Mouse (Mus musculus) macrophage (primary cell): ENCODE data around the gene Olfr109. TPM values are rescaled to one million over a fixed set of nuclear protein-coding genes. Genes with fewer than 3 reads are reported as not detected.

ENCODE experiments used
- H3K27ac ChIP-seq: fragments of 350-480 bp; formaldehyde crosslinking; 2 replicates; pipeline ENCODE4 v1.9.0; 2021
- H3K36me3 ChIP-seq: fragments of 350-480 bp; formaldehyde crosslinking; 2 replicates; pipeline ENCODE4 v1.9.0; 2021; ENCODE audit errors: inconsistent target
- H3K4me3 ChIP-seq: fragments of 350-480 bp; formaldehyde crosslinking; 2 replicates; pipeline ENCODE4 v1.9.0; 2021; ENCODE audit errors: inconsistent target
- H3K79me2 ChIP-seq: fragments of 350-480 bp; formaldehyde crosslinking; 2 replicates; pipeline ENCODE4 v1.9.0; 2021; ENCODE audit errors: inconsistent target
- WGBS: methylation state at CpG from one replicate; pipeline ENCODE4 v1.1.7; 2026; ENCODE audit warnings: inconsistent platforms; ENCODE audit not compliant: missing documents; 5-methylcytosine and 5-hydroxymethylcytosine counted together
- polyA plus RNA-seq: library from polyadenylated mRNA; stranded (reverse); fragments of 250-400 nt; gene quantifications from 3 replicates; pipeline ENCODE4 v1.2.4, GENCODE M21; 2018; ENCODE audit warnings: inconsistent platforms
- total RNA-seq, 78 experiments: library from RNA; depleted of rRNA; stranded (reverse); fragments of 250-400 nt; gene quantifications; 1 replicate in 9 of 78; 2 replicates in 24 of 78; 3 replicates in 43 of 78; 4 replicates in 2 of 78; pipeline ENCODE4 v1.2.4; 2018; ENCODE audit warnings: inconsistent platforms in 56 of 78

Gene Olfr109
- total RNA-seq (2018; cell fraction: chromatin; rRNA removed), result under 1 TPM in 8 of 26 experiments, not detected in 18; 0.08 to 0.50 (median 0.18) TPM
- total RNA-seq (2018; cell fraction: cytosol; rRNA removed), result under 1 TPM in 1 of 26 experiments, not detected in 25; 0.05 TPM
- under 1 TPM in 6 of 26 experiments, not detected in 20; 0.10 to 0.25 (median 0.18) TPM for total RNA-seq (2018; cell fraction: nucleus; rRNA removed)
- polyA plus RNA-seq, result not detected in 3 replicates

GRCm38 (mm10) chr17:37458616-37459015 lies at the start of gene Olfr109:
Gene Olfr109 (plus strand): TSS chr17:37458916.
- no peaks in the 10 kb centered on the region for H3K79me2 ChIP-seq
- H3K4me3 ChIP-seq, result no peak within 1 kb of the TSS
- no peak within 1 kb of the TSS for H3K27ac ChIP-seq
- no peaks in the 10 kb centered on the region for H3K36me3 ChIP-seq
- 92% methylated on average over 1 of the region's 1 CpGs for WGBS

GRCm38 (mm10) chr17:37413380-37413779 lies 45.3 kb upstream of the Olfr109 start:
- no peak overlapping the region for H3K27ac ChIP-seq
- H3K79me2 ChIP-seq, result no peaks in the 10 kb centered on the region
- H3K4me3 ChIP-seq, result no peak overlapping the region
- no peaks in the 10 kb centered on the region for H3K36me3 ChIP-seq

GRCm38 (mm10) chr17:37445180-37445579 lies 13.5 kb upstream of the Olfr109 start, which contains the start of gene Olfr108:
Gene Olfr108 (plus strand): TSS chr17:37445480.
- no peaks in the 10 kb centered on the region for H3K36me3 ChIP-seq
- no peaks in the 10 kb centered on the region for H3K79me2 ChIP-seq
- WGBS, result 81% methylated on average over 1 of the region's 1 CpGs
- no peak within 1 kb of the TSS for H3K4me3 ChIP-seq
- no peak within 1 kb of the TSS for H3K27ac ChIP-seq

GRCm38 (mm10) chr17:37483452-37483851 lies 24.7 kb downstream of the Olfr109 start, which contains the start of gene H2-M2:
Gene H2-M2 (minus strand): TSS chr17:37483552.
- H3K4me3 ChIP-seq, result no peak within 1 kb of the TSS
- H3K36me3 ChIP-seq, result no peaks in the 10 kb centered on the region
- WGBS, result 95% methylated on average over 2 of the region's 2 CpGs
- no peak within 1 kb of the TSS for H3K27ac ChIP-seq
- H3K79me2 ChIP-seq, result no peaks in the 10 kb centered on the region

GRCm38 (mm10) chr17:37491930-37492518 lies 33.3 kb downstream of the Olfr109 start, which contains the start of gene Olfr110:
Gene Olfr110 (plus strand): TSS chr17:37492468.
- Histone ChIP-seq H3K79me2 (no peaks in the 10 kb centered on the region), H3K4me3 (no peak within 1 kb of the TSS), H3K36me3 (no peaks in the 10 kb centered on the region), H3K27ac (peak within 1 kb of the TSS; percentile 74)
- WGBS, result 11% methylated on average over 1 of the region's 1 CpGs

GRCm38 (mm10) chr17:37507730-37508129 lies 49.0 kb downstream of the Olfr109 start, which contains the start of gene Olfr111:
Gene Olfr111 (plus strand): TSS chr17:37508030.
- no peaks in the 10 kb centered on the region for H3K79me2 ChIP-seq
- H3K36me3 ChIP-seq, result no peaks in the 10 kb centered on the region
- no peak within 1 kb of the TSS for H3K27ac ChIP-seq
- no peak within 1 kb of the TSS for H3K4me3 ChIP-seq
- 83% methylated on average over 3 of the region's 4 CpGs for WGBS

Other genes with a start within 250 kb of the Olfr109 start
- gene Olfr95, start 245.8 kb upstream of the Olfr109 start, polyA plus RNA-seq, result not detected in 3 replicates
- gene Olfr96, start 238.8 kb upstream of the Olfr109 start, polyA plus RNA-seq, result not detected in 3 replicates
- not detected in 3 replicates for gene Olfr97, start 221.6 kb upstream of the Olfr109 start, polyA plus RNA-seq
- gene Olfr98, start 195.2 kb upstream of the Olfr109 start, polyA plus RNA-seq, result not detected in 3 replicates
- gene H2-M3, start 188.7 kb upstream of the Olfr109 start, polyA plus RNA-seq, result 27.9 to 59.9 TPM (median 48.4 TPM) in 3 replicates
- not detected in 3 replicates for gene Olfr99, start 175.5 kb upstream of the Olfr109 start, polyA plus RNA-seq
- gene Olfr101, start 154.6 kb upstream of the Olfr109 start, polyA plus RNA-seq, result not detected in 3 replicates
- gene Olfr102, start 141.9 kb upstream of the Olfr109 start, polyA plus RNA-seq, result not detected in 3 replicates
- not detected in 3 replicates for gene Olfr103, start 119.2 kb upstream of the Olfr109 start, polyA plus RNA-seq
- gene Olfr104-ps, start 99.3 kb upstream of the Olfr109 start, polyA plus RNA-seq, result not detected in 3 replicates
- gene Olfr105-ps, start 79.9 kb upstream of the Olfr109 start, polyA plus RNA-seq, result not detected in 3 replicates
- not detected in 3 replicates for gene Olfr106-ps, start 68.5 kb upstream of the Olfr109 start, polyA plus RNA-seq
- not detected in 3 replicates for gene Olfr107, start 59.7 kb upstream of the Olfr109 start, polyA plus RNA-seq
- gene Olfr108, start 13.4 kb upstream of the Olfr109 start, polyA plus RNA-seq, result not detected in 3 replicates
- 1.0 to 2.2 TPM (median 1.7 TPM) in 3 replicates for gene H2-M2, start 24.6 kb downstream of the Olfr109 start, polyA plus RNA-seq
- 1.6 to 2.2 TPM (median 1.9 TPM) in 3 replicates for gene Olfr110, start 33.6 kb downstream of the Olfr109 start, polyA plus RNA-seq
- 3.2 to 5.6 TPM (median 4.0 TPM) in 3 replicates for gene Olfr111, start 49.1 kb downstream of the Olfr109 start, polyA plus RNA-seq
- gene Olfr112, start 110.5 kb downstream of the Olfr109 start, polyA plus RNA-seq, result not detected in 3 replicates
- gene Olfr113, start 118.7 kb downstream of the Olfr109 start, polyA plus RNA-seq, result not detected in 3 replicates
- not detected in 3 replicates for gene Olfr114, start 133.8 kb downstream of the Olfr109 start, polyA plus RNA-seq
- gene Olfr115, start 168.2 kb downstream of the Olfr109 start, polyA plus RNA-seq, result not detected in 3 replicates
- gene Olfr116, start 168.3 kb downstream of the Olfr109 start, polyA plus RNA-seq, result not detected in 3 replicates
- gene Olfr117, start 204.9 kb downstream of the Olfr109 start, polyA plus RNA-seq, result not detected in 3 replicates
- gene Olfr118, start 208.1 kb downstream of the Olfr109 start, polyA plus RNA-seq, result not detected in 3 replicates
- gene Olfr119, start 237.6 kb downstream of the Olfr109 start, polyA plus RNA-seq, result not detected in 3 replicates